Mouse (Mus musculus): ENCODE measurements around the gene S100a6. TPM values are rescaled to one million over a fixed set of nuclear protein-coding genes. Genes with fewer than 3 reads are reported as not detected.

The S100a6 gene
- polyA plus RNA-seq, 1 experiment from 2014 or later, result 115 TPM

DNA sequence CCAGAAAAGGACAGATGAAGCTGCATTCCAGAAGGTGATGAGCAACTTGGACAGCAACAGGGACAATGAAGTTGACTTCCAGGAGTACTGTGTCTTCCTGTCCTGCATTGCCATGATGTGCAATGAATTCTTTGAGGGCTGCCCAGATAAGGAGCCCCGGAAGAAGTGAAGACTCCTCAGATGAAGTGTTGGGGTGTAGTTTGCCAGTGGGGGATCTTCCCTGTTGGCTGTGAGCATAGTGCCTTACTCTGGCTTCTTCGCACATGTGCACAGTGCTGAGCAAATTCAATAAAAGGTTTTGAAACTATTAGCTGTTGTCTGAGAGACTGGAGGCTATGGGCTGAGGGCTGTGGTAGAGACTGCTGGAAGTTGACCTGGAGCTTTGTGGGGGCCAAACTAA, 6.9 kb upstream of the S100a6 start:
- 86% methylated on average over 2 of the region's 2 CpGs for WGBS
- Histone ChIP-seq H3K9me3 (ENCODE audit: control insufficient read depth, low read length) (no peaks in the 10 kb centered on the region), H3K27ac (ENCODE audit: low read depth, low read length) (peak overlapping the region; percentile 49; the same call in 1 of the 2 replicates), H3K4me2 (replicated peaks; ENCODE audit: low read depth, low read length) (no peak overlapping the region), H3K4me1 (ENCODE audit: control insufficient read depth, insufficient read depth, low read length) (peaks cover 18% of the 10 kb centered on the region; the same call in 1 of the 2 replicates), H3K9ac (ENCODE audit: low read depth, low read length) (no peak overlapping the region), H3K36me3 (ENCODE audit: control insufficient read depth, insufficient read depth, low read length) (no peaks in the 10 kb centered on the region), H3K27me3 (ENCODE audit: control insufficient read depth, insufficient read depth, low read length) (no peaks in the 10 kb centered on the region), H3K4me3 (ENCODE audit: low read length) (no peak overlapping the region)
- no peak for ATAC-seq (ENCODE audit: low FRiP score, low TSS enrichment)

DNA sequence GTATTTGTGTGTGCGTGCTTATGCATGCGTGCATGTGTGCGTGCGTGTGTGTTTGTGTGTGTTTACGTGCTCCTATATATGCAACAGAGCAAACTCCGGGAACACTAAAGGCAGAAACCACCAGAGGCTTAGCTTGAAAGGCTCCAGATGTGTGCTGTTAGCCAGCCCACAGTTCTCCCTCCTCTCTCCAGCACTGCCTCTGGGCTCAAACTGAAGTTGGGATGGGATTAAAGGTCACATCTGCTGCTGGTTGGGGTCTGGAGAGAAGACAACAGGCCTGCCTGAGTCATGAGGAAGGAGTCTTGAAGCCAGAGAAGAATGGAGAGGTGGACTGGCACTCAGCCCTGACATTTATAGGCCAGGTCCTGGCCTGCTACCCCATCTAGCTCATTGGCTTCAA, 6.5 kb upstream of the S100a6 start:
- Histone ChIP-seq H3K4me2 (replicated peaks; ENCODE audit: low read depth, low read length) (no peak overlapping the region), H3K9me3 (ENCODE audit: control insufficient read depth, low read length) (no peaks in the 10 kb centered on the region), H3K4me1 (ENCODE audit: control insufficient read depth, insufficient read depth, low read length) (peaks cover 18% of the 10 kb centered on the region; the same call in 1 of the 2 replicates), H3K36me3 (ENCODE audit: control insufficient read depth, insufficient read depth, low read length) (no peaks in the 10 kb centered on the region), H3K27me3 (ENCODE audit: control insufficient read depth, insufficient read depth, low read length) (no peaks in the 10 kb centered on the region), H3K4me3 (ENCODE audit: low read length) (no peak overlapping the region), H3K9ac (ENCODE audit: low read depth, low read length) (no peak overlapping the region), H3K27ac (ENCODE audit: low read depth, low read length) (peak overlapping the region; percentile 49; the same call in 1 of the 2 replicates)
- peak; percentile 68; the same call in 1 of the 2 replicates for ATAC-seq (ENCODE audit: low FRiP score, low TSS enrichment)
- WGBS, result 79% methylated on average over 6 of the region's 6 CpGs

- WGBS, result 81% methylated on average over 3 of the region's 3 CpGs
- Histone ChIP-seq H3K4me3 (ENCODE audit: low read length) (no peak overlapping the region), H3K4me1 (ENCODE audit: control insufficient read depth, insufficient read depth, low read length) (peaks cover 18% of the 10 kb centered on the region; the same call in 1 of the 2 replicates), H3K9ac (ENCODE audit: low read depth, low read length) (no peak overlapping the region), H3K27ac (ENCODE audit: low read depth, low read length) (no peak overlapping the region), H3K27me3 (ENCODE audit: control insufficient read depth, insufficient read depth, low read length) (no peaks in the 10 kb centered on the region), H3K4me2 (replicated peaks; ENCODE audit: low read depth, low read length) (no peak overlapping the region), H3K36me3 (ENCODE audit: control insufficient read depth, insufficient read depth, low read length) (no peaks in the 10 kb centered on the region), H3K9me3 (ENCODE audit: control insufficient read depth, low read length) (no peaks in the 10 kb centered on the region)
- no peak for ATAC-seq (ENCODE audit: low FRiP score, low TSS enrichment)
These were observed 5.3 kb upstream of the S100a6 start for GRCm38 (mm10) chr3:90607361-90607760.

- H3K9ac ChIP-seq (ENCODE audit: low read depth, low read length), result no peak within 1 kb of the TSS
- H3K4me2 ChIP-seq (replicated peaks; ENCODE audit: low read depth, low read length), result no peak within 1 kb of the TSS
- 66% methylated on average over 3 of the region's 3 CpGs for WGBS
- no peak within 1 kb of the TSS for H3K27ac ChIP-seq (ENCODE audit: low read depth, low read length)
- no peak for ATAC-seq (ENCODE audit: low FRiP score, low TSS enrichment)
- no peaks in the 10 kb centered on the region for H3K36me3 ChIP-seq (ENCODE audit: control insufficient read depth, insufficient read depth, low read length)
- no peak within 1 kb of the TSS for H3K4me3 ChIP-seq (ENCODE audit: low read length)
- no peaks in the 10 kb centered on the region for H3K27me3 ChIP-seq (ENCODE audit: control insufficient read depth, insufficient read depth, low read length)
- no peaks in the 10 kb centered on the region for H3K9me3 ChIP-seq (ENCODE audit: control insufficient read depth, low read length)
- peaks cover 18% of the 10 kb centered on the region; the same call in 1 of the 2 replicates for H3K4me1 ChIP-seq (ENCODE audit: control insufficient read depth, insufficient read depth, low read length)
These were observed 4.5 kb upstream of the S100a6 start, which contains the start of gene S100a5 for GRCm38 (mm10) chr3:90608223-90608622. S100a5 (plus strand) TSS chr3:90608523.

DNA sequence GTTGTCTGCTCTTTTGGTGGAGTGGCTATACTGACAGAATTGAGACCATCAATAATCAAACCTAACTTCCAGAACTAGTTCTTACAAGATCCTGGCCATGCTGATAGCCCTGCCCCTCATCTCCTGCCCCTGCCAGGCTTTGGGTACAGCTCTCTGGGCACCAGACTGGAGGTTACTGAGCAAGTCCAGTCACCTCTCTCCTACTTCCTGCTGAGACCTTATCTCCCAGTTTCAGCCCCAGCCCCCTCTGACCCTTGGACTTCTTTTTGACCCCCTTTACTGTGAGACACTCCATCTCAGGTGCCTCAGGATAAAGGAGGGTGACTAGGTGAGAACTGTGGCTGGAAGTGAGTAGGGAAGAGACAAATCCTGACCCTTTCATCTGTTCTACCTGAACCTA, 3.6 kb upstream of the S100a6 start:
- Histone ChIP-seq H3K9me3 (ENCODE audit: control insufficient read depth, low read length) (no peaks in the 10 kb centered on the region), H3K4me1 (ENCODE audit: control insufficient read depth, insufficient read depth, low read length) (peaks cover 14% of the 10 kb centered on the region; the same call in 1 of the 2 replicates), H3K27ac (ENCODE audit: low read depth, low read length) (no peak overlapping the region), H3K4me2 (replicated peaks; ENCODE audit: low read depth, low read length) (no peak overlapping the region), H3K4me3 (ENCODE audit: low read length) (no peak overlapping the region), H3K9ac (ENCODE audit: low read depth, low read length) (no peak overlapping the region), H3K36me3 (ENCODE audit: control insufficient read depth, insufficient read depth, low read length) (no peaks in the 10 kb centered on the region), H3K27me3 (ENCODE audit: control insufficient read depth, insufficient read depth, low read length) (no peaks in the 10 kb centered on the region)
- ATAC-seq (ENCODE audit: low FRiP score, low TSS enrichment), result no peak

- no peaks in the 10 kb centered on the region for H3K36me3 ChIP-seq (ENCODE audit: control insufficient read depth, insufficient read depth, low read length)
- no peaks in the 10 kb centered on the region for H3K27me3 ChIP-seq (ENCODE audit: control insufficient read depth, insufficient read depth, low read length)
- H3K27ac ChIP-seq (ENCODE audit: low read depth, low read length), result no peak overlapping the region
- no peaks in the 10 kb centered on the region for H3K9me3 ChIP-seq (ENCODE audit: control insufficient read depth, low read length)
- 86% methylated on average over 3 of the region's 3 CpGs for WGBS
- H3K4me1 ChIP-seq (ENCODE audit: control insufficient read depth, insufficient read depth, low read length), result no peaks in the 10 kb centered on the region
- ATAC-seq (ENCODE audit: low FRiP score, low TSS enrichment), result no peak
- H3K9ac ChIP-seq (ENCODE audit: low read depth, low read length), result no peak overlapping the region
- H3K4me3 ChIP-seq (ENCODE audit: low read length), result no peak overlapping the region
- no peak overlapping the region for H3K4me2 ChIP-seq (replicated peaks; ENCODE audit: low read depth, low read length)
These were observed 1.2 kb upstream of the S100a6 start for GRCm38 (mm10) chr3:90611494-90611893.

DNA sequence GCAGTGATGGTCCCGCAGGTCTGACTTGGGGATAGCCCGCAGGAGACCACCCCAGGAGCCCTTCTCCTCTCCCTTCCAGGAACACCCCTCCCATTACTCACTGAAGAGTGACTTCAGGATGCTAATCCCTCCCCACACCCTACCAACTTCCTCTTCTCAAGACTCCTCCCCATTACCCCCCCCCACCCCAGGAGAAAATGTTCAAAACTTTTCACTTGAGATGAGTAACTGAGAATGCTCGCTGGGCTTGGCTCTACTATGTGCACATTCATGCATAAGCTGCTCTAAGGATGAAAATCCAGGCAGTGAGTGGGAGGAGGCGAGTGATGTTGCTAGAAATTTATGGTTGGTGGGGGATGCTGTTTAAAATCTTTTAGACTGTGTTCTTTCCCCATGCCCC, 621 bp upstream of the S100a6 start:
- 59% methylated on average over 4 of the region's 4 CpGs for WGBS
- H3K4me2 ChIP-seq (replicated peaks; ENCODE audit: low read depth, low read length), result no peak overlapping the region
- no peaks in the 10 kb centered on the region for H3K4me1 ChIP-seq (ENCODE audit: control insufficient read depth, insufficient read depth, low read length)
- no peak overlapping the region for H3K27ac ChIP-seq (ENCODE audit: low read depth, low read length)
- no peaks in the 10 kb centered on the region for H3K36me3 ChIP-seq (ENCODE audit: control insufficient read depth, insufficient read depth, low read length)
- no peak overlapping the region for H3K4me3 ChIP-seq (ENCODE audit: low read length)
- no peaks in the 10 kb centered on the region for H3K9me3 ChIP-seq (ENCODE audit: control insufficient read depth, low read length)
- no peak for ATAC-seq (ENCODE audit: low FRiP score, low TSS enrichment)
- H3K9ac ChIP-seq (ENCODE audit: low read depth, low read length), result no peak overlapping the region
- no peaks in the 10 kb centered on the region for H3K27me3 ChIP-seq (ENCODE audit: control insufficient read depth, insufficient read depth, low read length)

GRCm38 (mm10) chr3:90613461-90614147, 922 bp downstream of the S100a6 start:
- 58% methylated on average over 7 of the region's 7 CpGs for WGBS
- peak overlapping the region; percentile 12; the same call in 1 of the 2 replicates for H3K27ac ChIP-seq (ENCODE audit: low read depth, low read length)
- no peaks in the 10 kb centered on the region for H3K27me3 ChIP-seq (ENCODE audit: control insufficient read depth, insufficient read depth, low read length)
- H3K9ac ChIP-seq (ENCODE audit: low read depth, low read length), result peak overlapping the region; percentile 54; the same call in 1 of the 2 replicates
- peak overlapping the region; percentile 72 for H3K4me2 ChIP-seq (replicated peaks; ENCODE audit: low read depth, low read length)
- peak overlapping the region; percentile 40 for H3K4me3 ChIP-seq (ENCODE audit: low read length)
- H3K4me1 ChIP-seq (ENCODE audit: control insufficient read depth, insufficient read depth, low read length), result no peaks in the 10 kb centered on the region
- H3K36me3 ChIP-seq (ENCODE audit: control insufficient read depth, insufficient read depth, low read length), result no peaks in the 10 kb centered on the region
- H3K9me3 ChIP-seq (ENCODE audit: control insufficient read depth, low read length), result no peaks in the 10 kb centered on the region
- peak; percentile 8; the same call in 1 of the 2 replicates for ATAC-seq (ENCODE audit: low FRiP score, low TSS enrichment)

DNA sequence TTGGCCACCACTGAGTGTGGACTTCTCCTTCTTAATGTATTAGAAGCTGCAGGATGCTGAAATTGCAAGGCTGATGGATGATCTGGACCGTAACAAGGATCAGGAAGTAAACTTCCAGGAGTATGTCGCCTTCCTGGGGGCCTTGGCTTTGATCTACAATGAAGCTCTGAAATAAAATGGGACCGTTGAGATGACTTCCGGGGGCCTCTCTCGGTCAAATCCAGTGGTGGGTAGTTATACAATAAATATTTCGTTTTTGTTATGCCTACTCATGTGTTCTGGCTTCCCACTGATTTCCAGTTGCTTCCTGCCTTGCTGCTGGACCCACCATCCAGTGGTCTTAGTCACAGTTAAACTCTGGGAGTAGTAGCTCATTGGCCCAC, 1.5 kb downstream of the S100a6 start:
- Histone ChIP-seq H3K27ac (ENCODE audit: low read depth, low read length) (no peak overlapping the region), H3K4me2 (replicated peaks; ENCODE audit: low read depth, low read length) (peak overlapping the region; percentile 72; the same call in 1 of the 2 replicates), H3K9ac (ENCODE audit: low read depth, low read length) (no peak overlapping the region), H3K27me3 (ENCODE audit: control insufficient read depth, insufficient read depth, low read length) (no peaks in the 10 kb centered on the region), H3K4me3 (ENCODE audit: low read length) (no peak overlapping the region), H3K36me3 (ENCODE audit: control insufficient read depth, insufficient read depth, low read length) (no peaks in the 10 kb centered on the region), H3K4me1 (ENCODE audit: control insufficient read depth, insufficient read depth, low read length) (no peaks in the 10 kb centered on the region), H3K9me3 (ENCODE audit: control insufficient read depth, low read length) (no peaks in the 10 kb centered on the region)
- no peak for ATAC-seq (ENCODE audit: low FRiP score, low TSS enrichment)
- WGBS, result 76% methylated on average over 6 of the region's 6 CpGs

All from kidney, embryonic 14.5 days (tissue).